Mouse (Mus musculus): ENCODE results near the gene Gatad2a.

DNA sequence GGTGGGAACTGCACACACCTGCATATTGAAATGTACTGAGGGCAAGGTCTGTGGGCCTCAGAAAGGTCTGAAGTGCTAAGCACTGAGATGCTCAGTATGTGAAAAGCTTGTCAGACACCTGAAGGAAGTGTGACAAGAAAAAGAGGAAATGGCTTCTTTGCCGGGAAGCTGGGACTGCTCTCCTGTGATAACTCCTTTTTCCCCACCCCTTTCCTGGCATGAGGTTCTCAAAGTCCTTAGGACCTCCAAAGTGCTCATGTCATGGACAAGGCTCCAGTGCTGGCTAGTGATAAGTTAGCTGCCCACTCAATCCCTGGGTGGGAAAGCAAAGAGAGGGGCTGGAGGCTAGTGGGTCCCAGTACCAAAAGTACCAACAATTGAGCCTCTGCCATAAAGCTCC is 38.8 kb downstream of the Gatad2a start:
- TF ChIP-seq POLR2A (IDR thresholded peaks at IDR 0.05; ENCODE audit: extremely low read depth, insufficient read depth, low read length): no peak
- no peak for TF ChIP-seq CTCF (IDR thresholded peaks at IDR 0.05; ENCODE audit: low read depth, low read length)
